Mouse (Mus musculus) kidney, embryonic 15.5 days (tissue): ENCODE measurements at regions not wholly inside any gene's neighbourhood (a gene's known extent, or its start where the extent isn't known, plus 50 kb on each side); places are given as distances from the start of the nearest gene placed in this dataset.
A peak's percentile ranks its signal among the peaks of the same experiment; 100 is the strongest.

ENCODE experiments used
- ATAC-seq: fragments of 200-750 bp; cut with Nextera tagmentation; replicated peaks from 2 replicates; pipeline ENCODE4 v1.8.0; 2017; ENCODE audit warnings: moderate TSS enrichment; ENCODE audit not compliant: low FRiP score
- H3K27ac ChIP-seq: fragments of 300-500 bp; sonication (generic); 2 replicates; pipeline ENCODE4 v1.5.1; 2015; ENCODE audit warnings: mild to moderate bottlenecking, inconsistent platforms
- H3K27me3 ChIP-seq: fragments of 300-500 bp; sonication (generic); 2 replicates; pipeline ENCODE4 v1.6.1; 2015; ENCODE audit warnings: inconsistent platforms
- H3K36me3 ChIP-seq: fragments of 300-500 bp; sonication (generic); 2 replicates; pipeline ENCODE4 v1.6.1; 2015; ENCODE audit warnings: inconsistent platforms
- H3K4me1 ChIP-seq: fragments of 300-500 bp; sonication (generic); 2 replicates; pipeline ENCODE4 v1.6.1; 2015; ENCODE audit warnings: inconsistent platforms
- H3K4me2 ChIP-seq: fragments of 300-500 bp; sonication (generic); 2 replicates; pipeline ENCODE4 v1.6.1; 2015; ENCODE audit warnings: moderate library complexity, mild to moderate bottlenecking, inconsistent platforms
- H3K4me3 ChIP-seq: fragments of 300-500 bp; sonication (generic); replicated peaks from 2 replicates; pipeline ENCODE4 v1.5.1; 2015; ENCODE audit warnings: mild to moderate bottlenecking, inconsistent platforms
- H3K9ac ChIP-seq: fragments of 300-500 bp; sonication (generic); 2 replicates; pipeline ENCODE4 v1.6.1; 2015; ENCODE audit warnings: mild to moderate bottlenecking, inconsistent platforms
- H3K9me3 ChIP-seq: fragments of 300-500 bp; sonication (generic); replicated peaks from 2 replicates; pipeline ENCODE4 v1.6.1; 2016; ENCODE audit warnings: inconsistent platforms
- WGBS: fragments of 180-500 bp; shearing (Covaris S2); methylation state at CpG from one replicate; pipeline ENCODE4 v1.1.7; 2015; ENCODE audit warnings: mixed read lengths; 5-methylcytosine and 5-hydroxymethylcytosine counted together

- no peak overlapping the region for H3K4me2 ChIP-seq
- WGBS, result 79% methylated on average over 6 of the region's 6 CpGs
- H3K9ac ChIP-seq, result no peak overlapping the region
- peaks cover 11% of the 10 kb centered on the region; the same call in 1 of the 2 replicates for H3K4me1 ChIP-seq
- H3K36me3 ChIP-seq, result no peaks in the 10 kb centered on the region
- no peak overlapping the region for H3K27ac ChIP-seq
- no peaks in the 10 kb centered on the region for H3K27me3 ChIP-seq
- ATAC-seq, result no peak
- H3K9me3 ChIP-seq, result no peaks in the 10 kb centered on the region
- no peak overlapping the region for H3K4me3 ChIP-seq
Measured at GRCm38 (mm10) chr5:4538572-4538971, 219.3 kb downstream of the Fzd1 start.

GRCm38 (mm10) chr5:4536790-4537189 is 221.0 kb downstream of the Fzd1 start:
- WGBS, result 66% methylated on average over 2 of the region's 2 CpGs
- H3K4me3 ChIP-seq, result no peak overlapping the region
- no peaks in the 10 kb centered on the region for H3K9me3 ChIP-seq
- peaks cover 11% of the 10 kb centered on the region; the same call in 1 of the 2 replicates for H3K4me1 ChIP-seq
- no peaks in the 10 kb centered on the region for H3K36me3 ChIP-seq
- H3K9ac ChIP-seq, result no peak overlapping the region
- H3K4me2 ChIP-seq, result no peak overlapping the region
- no peak for ATAC-seq
- H3K27ac ChIP-seq, result no peak overlapping the region
- H3K27me3 ChIP-seq, result no peaks in the 10 kb centered on the region

- ATAC-seq, result peak; percentile 71; the same call in 1 of the 2 replicates
- no peaks in the 10 kb centered on the region for H3K36me3 ChIP-seq
- H3K9me3 ChIP-seq, result no peaks in the 10 kb centered on the region
- 30% methylated on average over 8 of the region's 8 CpGs for WGBS
- no peak overlapping the region for H3K9ac ChIP-seq
- no peak overlapping the region for H3K4me2 ChIP-seq
- no peaks in the 10 kb centered on the region for H3K27me3 ChIP-seq
- peak overlapping the region; percentile 54 for H3K27ac ChIP-seq
- peaks cover 13% of the 10 kb centered on the region; the same call in 1 of the 2 replicates for H3K4me1 ChIP-seq
- H3K4me3 ChIP-seq, result no peak overlapping the region
Measured at GRCm38 (mm10) chr5:4535951-4536350, 221.9 kb downstream of the Fzd1 start.

GRCm38 (mm10) chr5:4534512-4534911 is 223.3 kb downstream of the Fzd1 start:
- 84% methylated on average over 2 of the region's 2 CpGs for WGBS
- Histone ChIP-seq H3K36me3 (no peaks in the 10 kb centered on the region), H3K4me2 (no peak overlapping the region), H3K4me3 (no peak overlapping the region), H3K27ac (no peak overlapping the region), H3K27me3 (no peaks in the 10 kb centered on the region), H3K9ac (no peak overlapping the region), H3K9me3 (no peaks in the 10 kb centered on the region), H3K4me1 (peaks cover 19% of the 10 kb centered on the region)
- ATAC-seq, result no peak

- H3K27me3 ChIP-seq, result no peaks in the 10 kb centered on the region
- no peaks in the 10 kb centered on the region for H3K9me3 ChIP-seq
- H3K4me3 ChIP-seq, result no peak overlapping the region
- peaks cover 7% of the 10 kb centered on the region for H3K4me1 ChIP-seq
- H3K9ac ChIP-seq, result no peak overlapping the region
- WGBS, result 30% methylated on average over 10 of the region's 10 CpGs
- no peak overlapping the region for H3K27ac ChIP-seq
- peak; percentile 69 for ATAC-seq
- H3K36me3 ChIP-seq, result no peaks in the 10 kb centered on the region
- no peak overlapping the region for H3K4me2 ChIP-seq
Measured at GRCm38 (mm10) chr5:4530236-4531067, 227.4 kb downstream of the Fzd1 start.

- no peak for ATAC-seq
- no peak overlapping the region for H3K4me3 ChIP-seq
- H3K4me2 ChIP-seq, result no peak overlapping the region
- H3K4me1 ChIP-seq, result peaks cover 7% of the 10 kb centered on the region
- H3K27ac ChIP-seq, result no peak overlapping the region
- no peaks in the 10 kb centered on the region for H3K36me3 ChIP-seq
- WGBS, result 74% methylated on average over 9 of the region's 9 CpGs
- H3K9ac ChIP-seq, result no peak overlapping the region
- no peaks in the 10 kb centered on the region for H3K9me3 ChIP-seq
- no peaks in the 10 kb centered on the region for H3K27me3 ChIP-seq
Measured at GRCm38 (mm10) chr5:4526042-4526815, 231.6 kb downstream of the Fzd1 start.

- 87% methylated on average over 3 of the region's 3 CpGs for WGBS
- H3K27me3 ChIP-seq, result no peaks in the 10 kb centered on the region
- H3K4me3 ChIP-seq, result no peak overlapping the region
- H3K4me2 ChIP-seq, result no peak overlapping the region
- H3K36me3 ChIP-seq, result no peaks in the 10 kb centered on the region
- H3K4me1 ChIP-seq, result peaks cover 30% of the 10 kb centered on the region
- H3K27ac ChIP-seq, result no peak overlapping the region
- ATAC-seq, result no peak
- H3K9me3 ChIP-seq, result no peaks in the 10 kb centered on the region
- H3K9ac ChIP-seq, result no peak overlapping the region
Measured at GRCm38 (mm10) chr5:4500599-4500998, 257.2 kb downstream of the Fzd1 start.

- WGBS, result 27% methylated on average over 4 of the region's 4 CpGs
- Histone ChIP-seq H3K9me3 (no peaks in the 10 kb centered on the region), H3K27ac (peak overlapping the region; percentile 27; the same call in 1 of the 2 replicates), H3K9ac (no peak overlapping the region), H3K27me3 (no peaks in the 10 kb centered on the region), H3K4me2 (peak overlapping the region; percentile 21; the same call in 1 of the 2 replicates), H3K36me3 (no peaks in the 10 kb centered on the region), H3K4me3 (no peak overlapping the region), H3K4me1 (peaks cover 36% of the 10 kb centered on the region)
- ATAC-seq, result no peak
Measured at GRCm38 (mm10) chr5:4499036-4499435, 258.8 kb downstream of the Fzd1 start.

- no peak overlapping the region for H3K4me2 ChIP-seq
- WGBS, result 84% methylated on average over 3 of the region's 3 CpGs
- H3K9me3 ChIP-seq, result no peaks in the 10 kb centered on the region
- no peak for ATAC-seq
- H3K9ac ChIP-seq, result no peak overlapping the region
- peaks cover 40% of the 10 kb centered on the region for H3K4me1 ChIP-seq
- no peaks in the 10 kb centered on the region for H3K27me3 ChIP-seq
- no peak overlapping the region for H3K4me3 ChIP-seq
- 0 out of 2 replicates have a peak overlapping the region, but pooled peaks have one; percentile 22 for H3K27ac ChIP-seq
- H3K36me3 ChIP-seq, result no peaks in the 10 kb centered on the region
Measured at GRCm38 (mm10) chr5:4498425-4498824, 259.4 kb downstream of the Fzd1 start.

GRCm38 (mm10) chr5:4496907-4497200 is 261.0 kb downstream of the Fzd1 start:
- no peaks in the 10 kb centered on the region for H3K27me3 ChIP-seq
- 24% methylated on average over 3 of the region's 3 CpGs for WGBS
- H3K27ac ChIP-seq, result peak overlapping the region; percentile 42
- peaks cover 40% of the 10 kb centered on the region for H3K4me1 ChIP-seq
- H3K36me3 ChIP-seq, result no peaks in the 10 kb centered on the region
- no peak overlapping the region for H3K9ac ChIP-seq
- no peak for ATAC-seq
- peak overlapping the region; percentile 35 for H3K4me2 ChIP-seq
- no peak overlapping the region for H3K4me3 ChIP-seq
- no peaks in the 10 kb centered on the region for H3K9me3 ChIP-seq

GRCm38 (mm10) chr5:4496132-4496906 is 261.5 kb downstream of the Fzd1 start:
- 25% methylated on average over 20 of the region's 20 CpGs for WGBS
- Histone ChIP-seq H3K27ac (peak overlapping the region; percentile 42), H3K4me1 (peaks cover 40% of the 10 kb centered on the region), H3K9me3 (no peaks in the 10 kb centered on the region), H3K9ac (no peak overlapping the region), H3K4me2 (peak overlapping the region; percentile 35), H3K4me3 (0 out of 2 replicates have a peak overlapping the region, but pooled peaks have one; percentile 1), H3K27me3 (no peaks in the 10 kb centered on the region), H3K36me3 (no peaks in the 10 kb centered on the region)
- no peak for ATAC-seq

- Histone ChIP-seq H3K4me3 (no peak overlapping the region), H3K36me3 (no peaks in the 10 kb centered on the region), H3K9ac (no peak overlapping the region), H3K9me3 (no peaks in the 10 kb centered on the region), H3K27me3 (no peaks in the 10 kb centered on the region), H3K4me1 (peaks cover 40% of the 10 kb centered on the region), H3K27ac (no peak overlapping the region), H3K4me2 (no peak overlapping the region)
- ATAC-seq, result 0 out of 2 replicates have a peak, but pooled peaks have one; percentile 17
- 58% methylated on average over 6 of the region's 6 CpGs for WGBS
Measured at GRCm38 (mm10) chr5:4495482-4495881, 262.4 kb downstream of the Fzd1 start.
